Mouse (Mus musculus): ENCODE results near the gene Ccdc185.

Ccdc185 gene

DNA sequence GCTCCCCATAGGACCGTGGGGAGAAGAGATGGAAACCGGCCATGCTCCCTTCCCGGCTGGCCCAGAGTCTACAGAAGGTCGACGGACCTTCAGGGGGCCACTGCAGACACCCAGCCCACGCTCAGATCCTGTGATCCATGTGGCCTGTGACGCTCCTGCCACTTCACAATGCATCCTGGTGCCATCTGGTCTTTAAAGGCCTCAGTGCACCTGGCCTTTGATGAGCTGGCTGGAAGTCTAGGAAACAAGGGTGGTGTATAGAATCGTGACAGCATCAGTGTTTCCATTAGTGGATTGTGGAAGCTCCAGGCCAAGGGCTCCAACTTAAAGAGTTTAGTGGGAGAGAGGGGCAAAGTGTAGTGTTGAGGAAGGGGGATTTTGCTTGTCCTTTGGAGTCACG, at the start of gene Ccdc185:
Gene Ccdc185, minus strand, starts transcription at position 101 of the 400 bp plus-strand sequence.
- DNase-seq: peak; percentile 20 to 47

- DNase-seq: peak; percentile 59 to 73
Measured at GRCm38 (mm10) chr1:182797048-182797447, 48.1 kb upstream of the Ccdc185 start.

- no peak for DNase-seq
Measured at GRCm38 (mm10) chr1:182794628-182795027, 45.6 kb upstream of the Ccdc185 start.

DNA sequence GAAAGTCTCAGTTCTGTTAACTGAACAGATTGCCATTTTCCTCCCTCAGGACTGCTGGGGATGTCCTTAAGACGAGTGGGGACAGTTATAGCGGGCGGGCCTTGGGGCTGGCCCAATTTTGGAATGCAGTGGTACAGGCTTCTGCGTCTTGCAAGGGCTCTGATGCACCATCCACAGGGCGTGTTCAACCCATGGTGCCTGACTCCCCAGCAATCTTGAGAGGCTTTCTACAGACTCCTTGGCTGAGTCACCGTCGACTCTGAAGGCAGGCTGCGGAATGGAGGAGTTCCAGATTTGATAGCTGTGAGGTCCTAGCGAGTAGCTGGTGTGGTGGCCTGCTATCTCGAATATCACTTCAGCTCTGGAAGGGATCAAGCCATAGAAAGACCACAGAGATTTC, 45.2 kb upstream of the Ccdc185 start:
- DNase-seq: no peak

DNA sequence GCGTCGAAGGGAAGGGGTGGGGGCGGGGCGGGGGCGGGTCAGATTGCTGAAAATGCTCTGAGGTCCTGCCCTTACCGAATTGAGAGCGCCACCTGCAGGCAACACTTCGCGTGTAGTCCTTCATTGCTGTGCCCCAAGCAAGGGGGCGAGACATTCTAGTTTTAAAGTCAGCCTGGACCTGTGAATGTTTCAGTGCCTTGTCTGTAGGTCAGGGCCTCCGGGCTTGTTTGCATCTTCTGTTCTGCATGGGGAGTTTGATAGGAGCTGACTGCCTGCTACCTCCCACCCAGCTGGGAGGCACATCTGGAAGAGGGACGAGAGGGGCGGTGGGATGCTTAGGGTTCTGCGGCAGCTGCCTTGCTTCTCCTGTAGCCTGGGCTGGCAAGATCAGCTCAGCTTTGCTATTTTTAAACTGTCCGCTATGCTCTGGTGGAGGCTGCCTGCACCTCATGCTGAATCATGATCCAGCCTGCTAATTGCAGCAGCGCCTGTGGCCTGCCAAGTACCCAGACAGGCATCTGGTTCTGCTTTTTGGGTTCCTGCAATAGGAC, 43.6 kb upstream of the Ccdc185 start:
- DNase-seq: peak; percentile 83 to 84

GRCm38 (mm10) chr1:182788896-182789295, 39.9 kb upstream of the Ccdc185 start:
- DNase-seq: no peak

DNA sequence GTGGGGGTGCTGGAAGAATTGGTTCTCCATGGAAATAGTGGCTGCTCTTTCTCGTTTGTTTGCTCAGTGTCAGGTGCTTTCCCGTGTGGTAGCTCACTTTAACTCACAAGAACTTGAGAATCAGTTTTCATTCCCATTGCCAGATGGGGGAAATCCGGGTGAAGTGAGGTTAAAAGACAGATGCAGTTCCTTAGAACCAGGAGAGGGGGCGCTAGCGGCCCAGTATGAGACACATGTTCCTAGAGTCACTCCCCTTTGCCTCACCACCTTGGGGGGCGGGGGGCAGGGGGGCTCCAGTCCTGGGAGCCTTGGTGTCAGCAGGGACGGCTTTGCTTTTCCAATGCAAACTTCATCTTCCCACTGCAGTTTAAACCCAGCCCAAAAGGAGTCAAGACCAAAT, 38.0 kb upstream of the Ccdc185 start:
- no peak for DNase-seq

GRCm38 (mm10) chr1:182785504-182785903, 36.5 kb upstream of the Ccdc185 start:
- DNase-seq: no peak

GRCm38 (mm10) chr1:182784784-182785183, 35.8 kb upstream of the Ccdc185 start:
- DNase-seq: peak; percentile 52 to 65

DNA sequence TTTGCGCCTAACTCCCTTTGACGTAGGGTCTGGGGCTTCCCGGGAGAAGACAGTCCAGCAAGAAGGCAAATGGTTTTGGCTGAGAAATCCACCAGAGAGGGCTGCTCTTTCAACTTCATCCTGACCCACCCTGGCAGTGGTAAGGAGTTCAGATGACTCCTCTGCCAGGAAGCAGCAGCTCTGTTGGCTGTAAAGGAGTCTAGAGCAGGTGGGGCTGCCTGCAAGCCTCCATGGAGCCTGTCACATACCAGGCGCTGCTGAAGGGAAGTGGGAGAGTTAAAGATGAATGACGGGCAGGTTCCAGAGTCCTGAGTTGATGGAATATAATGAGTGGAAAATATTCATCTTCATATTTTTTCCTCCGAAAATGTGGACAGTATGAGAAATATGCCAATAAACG, 34.8 kb upstream of the Ccdc185 start:
- peak; percentile 51 to 64 for DNase-seq

DNA sequence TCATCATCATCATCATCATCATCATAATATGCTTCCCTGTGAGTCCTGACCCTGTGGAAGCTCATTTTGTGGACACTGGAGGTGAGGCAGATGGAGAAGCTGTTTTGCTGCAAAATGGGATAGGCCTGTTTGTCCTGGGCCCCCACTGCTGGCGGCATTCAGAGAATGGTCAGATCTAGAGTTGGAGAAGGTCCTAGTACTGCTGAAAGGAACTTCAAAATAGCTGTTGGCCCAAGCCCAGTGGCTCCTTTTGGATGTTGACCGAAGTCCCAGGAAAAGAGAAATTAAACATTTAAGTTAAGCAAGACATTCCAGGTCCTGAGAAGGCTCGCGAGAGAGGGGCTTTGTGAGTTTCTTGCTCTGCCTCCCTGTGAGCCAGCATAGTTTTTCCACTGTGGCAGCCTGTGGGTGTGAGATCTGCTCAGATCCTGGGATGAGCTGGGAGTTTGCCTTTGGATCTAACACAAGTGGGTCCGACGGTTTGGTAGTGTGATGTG, 30.1 kb upstream of the Ccdc185 start:
- DNase-seq: no peak

DNA sequence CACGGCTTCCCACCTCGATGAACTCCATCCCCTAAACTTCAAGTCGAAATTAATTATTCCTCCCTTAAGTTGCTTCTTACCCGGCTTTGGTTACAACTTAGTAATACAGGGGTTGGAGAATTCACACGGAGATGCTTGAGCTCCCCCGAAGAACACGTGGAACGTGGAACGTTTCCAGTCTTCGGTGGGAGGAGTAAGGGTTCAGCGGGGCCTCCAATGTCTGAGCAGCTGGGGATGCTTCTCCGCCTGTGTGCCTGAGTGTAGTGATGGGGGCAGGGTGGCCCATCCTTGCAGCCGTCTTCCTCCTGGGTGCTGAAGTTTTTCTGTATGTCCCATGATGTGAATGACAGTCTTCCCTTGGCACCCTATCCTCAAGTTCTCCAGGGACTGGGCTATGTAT, 29.2 kb upstream of the Ccdc185 start:
- DNase-seq: no peak

GRCm38 (mm10) chr1:182776749-182777410, 27.9 kb upstream of the Ccdc185 start:
- peak; percentile 55 to 72 for DNase-seq

- DNase-seq: no peak
Measured at GRCm38 (mm10) chr1:182775576-182775975, 26.6 kb upstream of the Ccdc185 start.

DNA sequence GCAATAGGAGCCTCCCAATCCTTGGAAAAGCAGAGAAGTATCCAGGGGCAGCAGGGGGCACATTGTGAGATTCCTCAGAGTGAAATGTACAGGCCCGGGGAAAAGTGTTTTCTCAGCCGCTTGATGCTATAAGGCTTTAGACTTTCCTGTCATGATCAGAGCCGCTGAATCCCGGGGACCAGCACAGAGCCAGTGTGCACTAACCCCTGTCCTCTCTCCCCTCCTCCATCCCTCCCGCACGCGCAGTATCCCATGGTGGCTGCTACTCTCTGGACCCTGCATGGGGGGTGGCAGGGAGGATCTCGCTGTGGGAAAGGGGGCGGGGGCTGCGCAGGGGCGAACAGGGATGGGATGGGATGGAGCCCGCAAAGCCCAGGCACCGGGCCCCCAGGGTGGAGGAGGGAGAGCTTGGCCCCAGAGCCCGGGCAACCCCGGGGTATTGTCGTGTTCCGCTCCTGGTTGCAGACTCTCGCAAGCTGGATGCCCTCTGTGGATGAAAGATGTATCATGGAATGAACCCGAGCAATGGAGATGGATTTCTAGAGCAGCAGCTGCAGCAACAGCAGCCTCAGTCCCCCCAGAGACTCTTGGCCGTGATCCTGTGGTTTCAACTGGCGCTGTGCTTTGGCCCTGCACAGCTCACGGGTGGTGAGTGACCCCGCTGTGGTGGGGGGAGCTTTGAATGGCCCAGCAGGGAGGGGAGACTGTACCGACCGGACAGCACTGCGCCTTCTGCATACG, 15.7 kb upstream of the Ccdc185 start:
- peak; percentile 48 to 58 for DNase-seq

- peak; percentile 88 to 90 for DNase-seq
Measured at GRCm38 (mm10) chr1:182763716-182764461, 14.9 kb upstream of the Ccdc185 start, which contains the start of gene Susd4. Susd4 (plus strand) TSS chr1:182763860.

GRCm38 (mm10) chr1:182763191-182763715, 14.3 kb upstream of the Ccdc185 start:
- DNase-seq: no peak

- no peak for DNase-seq
Measured at GRCm38 (mm10) chr1:182758783-182759182, 9.8 kb upstream of the Ccdc185 start.

DNA sequence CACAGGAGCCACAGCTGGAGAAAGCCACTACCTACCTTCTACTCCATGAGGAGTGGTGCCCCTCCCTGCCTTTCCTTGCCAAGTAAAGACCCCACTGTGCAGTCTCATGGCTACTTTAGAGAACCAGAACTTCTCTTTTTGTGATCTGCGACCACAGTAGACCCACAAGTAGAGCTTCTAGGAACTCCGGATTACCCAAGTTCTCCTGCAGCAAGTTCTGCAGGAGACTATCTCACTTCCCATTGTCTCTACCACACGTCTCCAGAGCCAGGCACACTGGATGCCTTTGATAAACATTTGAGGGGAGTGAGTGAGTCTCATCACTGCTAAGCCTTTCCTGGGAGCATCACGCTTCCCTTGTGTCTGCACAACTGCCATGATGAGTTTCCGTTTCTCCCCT, 5.9 kb upstream of the Ccdc185 start:
- no peak for DNase-seq

- no peak for DNase-seq
Measured at GRCm38 (mm10) chr1:182753694-182754093, 4.7 kb upstream of the Ccdc185 start.

DNA sequence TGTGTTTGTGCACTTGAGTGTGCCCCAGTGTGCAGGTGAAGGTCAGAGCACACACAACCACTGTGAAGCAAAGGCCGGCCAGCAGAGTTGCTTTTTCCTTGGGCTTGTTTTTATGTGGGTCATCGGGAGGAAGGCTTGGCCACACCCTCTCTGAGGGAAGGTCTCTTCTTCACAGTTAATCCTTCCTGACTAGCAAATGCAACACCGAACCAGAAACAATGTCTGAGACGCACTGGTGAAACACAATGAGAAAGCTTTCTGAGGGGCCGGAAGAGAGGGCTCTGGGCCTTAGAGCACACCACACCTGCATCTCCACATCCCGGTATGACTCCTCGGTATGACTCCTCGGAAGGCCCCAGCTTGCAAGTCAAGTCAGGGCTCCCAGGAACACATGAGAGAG, 2.3 kb upstream of the Ccdc185 start:
- DNase-seq: no peak

DNA sequence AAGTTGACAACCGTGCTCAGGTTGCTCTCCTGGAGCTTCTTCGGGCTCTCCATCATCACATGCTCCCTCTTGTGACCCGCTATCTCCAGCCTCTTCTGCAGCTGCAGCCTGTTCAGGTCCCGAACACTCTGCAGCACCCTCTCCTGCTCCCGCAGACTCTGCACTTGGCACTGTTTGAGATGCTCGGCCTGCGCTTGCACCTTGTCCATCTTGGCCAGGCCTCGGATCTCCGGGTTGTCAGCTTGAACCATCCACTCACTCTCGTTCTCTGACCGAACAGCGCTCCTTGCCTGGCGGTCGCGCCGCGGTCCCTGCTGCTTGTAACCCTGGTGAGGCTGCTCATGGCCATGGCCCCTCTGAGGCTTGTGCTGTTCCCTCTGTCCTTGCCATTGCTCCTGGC, 1.1 kb downstream of the Ccdc185 start:
- DNase-seq: no peak

GRCm38 (mm10) chr1:182747081-182747480, 1.9 kb downstream of the Ccdc185 start:
- no peak for DNase-seq

Data from cerebellum, postnatal 10 days (tissue).